Mouse (Mus musculus) right cerebral cortex, adult 2 months (tissue): Measurements from ENCODE around the gene Dffb.

Experiments used
- DNase-seq, 2 experiments: peaks; one replicate each; pipeline ENCODE4 v3.0.0; 2021 to 2022; ENCODE audit warnings: low spot score in 2 of 2

The Dffb gene

DNA sequence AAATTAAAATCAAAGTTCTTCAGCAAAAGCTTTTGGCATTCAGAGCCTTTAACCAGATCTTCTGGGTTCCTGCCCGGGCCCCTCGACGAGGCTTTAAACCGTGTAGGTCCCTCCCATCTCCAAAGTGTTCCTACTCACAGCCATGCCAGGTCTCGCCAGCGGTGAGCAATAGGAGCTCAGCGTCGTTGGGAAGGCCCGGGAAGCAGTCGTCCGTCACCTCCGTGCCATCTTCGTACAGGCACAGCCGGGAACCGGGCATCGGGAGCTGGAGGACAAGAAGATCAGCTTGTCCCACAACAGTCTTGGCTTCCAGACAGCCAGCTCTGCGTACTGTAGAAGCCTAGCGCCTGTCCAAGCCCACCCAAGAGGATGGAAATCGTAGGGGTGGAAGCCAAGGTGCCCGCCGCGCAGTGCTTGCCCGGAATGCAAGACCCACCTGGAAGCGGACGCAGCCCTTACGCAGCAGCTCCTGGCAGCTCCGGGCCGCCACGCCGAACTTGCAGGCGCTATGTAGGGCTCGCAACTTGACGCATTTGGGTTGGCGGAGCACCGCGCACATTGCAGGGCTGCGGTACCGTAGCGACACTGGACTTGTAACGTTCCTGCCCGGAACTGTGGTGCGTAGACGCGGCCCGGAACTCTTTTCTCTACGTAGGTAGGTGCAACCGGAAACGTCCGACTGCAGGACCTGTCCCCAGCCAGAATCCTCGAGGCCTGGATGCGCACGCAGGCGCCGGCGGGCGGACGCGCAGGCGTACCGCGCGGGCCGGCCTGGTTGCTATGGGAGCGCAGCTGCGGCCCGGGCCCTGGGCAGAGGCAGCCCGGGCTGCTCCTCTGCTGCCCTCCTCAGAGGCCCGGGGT lies at the start of gene Dffb, which contains the start of gene Cep104:
TSS of gene Dffb (minus strand) at position 696 of the 861 bp plus-strand sequence.
TSS of gene Cep104 (plus strand) at position 764 of the 861 bp plus-strand sequence.
- peak; percentile 95 to 97 for DNase-seq

DNA sequence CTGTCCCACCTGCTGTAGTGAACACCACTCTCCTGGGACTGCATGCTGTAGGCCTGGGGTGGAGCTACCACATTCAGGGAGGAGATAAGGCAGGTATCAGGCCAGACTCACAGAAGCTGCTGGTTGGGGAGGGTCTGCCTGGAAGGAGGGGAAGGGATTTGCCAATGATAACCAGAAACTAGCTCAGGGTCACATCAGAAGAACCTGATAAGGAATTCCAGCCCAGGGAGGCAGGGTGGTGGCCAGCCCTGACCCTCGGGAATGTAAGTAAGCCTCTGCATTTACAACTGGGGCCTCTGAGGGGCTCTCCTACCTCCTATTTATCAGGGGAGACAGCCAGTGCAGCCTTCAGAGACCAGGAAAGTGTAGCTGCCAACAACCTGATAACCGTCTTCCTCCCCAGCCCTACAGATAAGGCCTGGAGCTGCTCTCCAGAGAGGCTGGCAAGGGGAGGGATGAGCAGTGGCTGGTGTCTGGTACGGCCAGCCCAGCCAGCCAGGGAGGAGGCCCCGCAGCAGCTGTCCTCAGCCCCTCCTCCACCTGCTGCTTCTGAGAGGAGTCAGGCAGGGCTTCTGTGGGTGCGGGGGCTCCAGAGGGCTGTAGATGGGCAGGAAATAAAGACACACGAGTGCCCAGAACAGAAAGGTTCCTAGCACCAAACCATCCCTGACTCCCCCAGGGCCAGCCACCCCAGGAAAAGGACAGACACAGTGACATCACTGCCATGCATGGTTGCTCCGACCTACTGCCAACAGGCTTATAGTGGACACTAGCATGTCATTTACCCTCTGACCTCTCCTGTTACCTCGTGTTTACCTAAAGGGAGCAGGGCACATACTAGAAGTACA lies 49.1 kb upstream of the Dffb start:
- DNase-seq = peak in 1 of 2 experiments; percentile 42

DNA sequence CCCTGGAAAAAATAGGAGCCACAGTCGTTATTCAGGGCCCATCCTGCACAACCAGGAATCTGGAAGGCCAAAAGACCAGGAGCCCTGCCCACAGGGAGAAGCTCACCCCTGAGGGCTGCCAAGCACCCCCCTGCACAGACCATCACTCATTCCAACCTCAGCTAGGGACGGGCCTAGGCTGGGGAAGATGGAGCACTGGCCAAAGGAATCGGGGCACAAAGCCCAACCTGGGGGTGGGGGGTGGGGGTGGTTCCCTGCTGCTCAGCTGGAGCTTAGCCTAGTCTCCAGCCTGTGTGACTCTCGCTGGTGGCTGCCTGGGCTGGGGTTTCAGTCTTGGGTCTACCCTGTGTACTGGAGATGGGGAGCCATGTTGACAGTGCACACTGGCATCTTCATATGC lies 47.9 kb upstream of the Dffb start:
- DNase-seq = no peak

DNA sequence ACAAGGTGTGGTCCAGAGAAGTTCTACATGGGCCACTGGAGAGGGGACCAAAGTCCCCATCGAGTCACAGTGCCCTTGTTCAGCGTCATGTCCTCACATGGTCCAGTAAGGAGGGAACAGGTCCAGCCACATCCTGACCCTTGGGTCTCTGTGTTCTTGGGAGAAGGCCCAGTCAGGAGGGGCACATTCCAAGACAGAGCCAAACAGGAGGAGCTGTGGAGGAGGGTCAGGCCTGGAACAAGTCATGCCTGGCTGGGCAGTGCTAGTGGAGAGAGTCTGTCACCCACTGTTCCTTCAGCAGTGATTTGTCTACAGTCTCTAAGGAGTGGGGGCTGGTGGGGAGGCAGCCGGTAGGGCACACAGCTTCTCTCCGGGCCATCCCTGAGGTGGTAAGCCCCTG lies 47.5 kb upstream of the Dffb start:
- no peak for DNase-seq

DNA sequence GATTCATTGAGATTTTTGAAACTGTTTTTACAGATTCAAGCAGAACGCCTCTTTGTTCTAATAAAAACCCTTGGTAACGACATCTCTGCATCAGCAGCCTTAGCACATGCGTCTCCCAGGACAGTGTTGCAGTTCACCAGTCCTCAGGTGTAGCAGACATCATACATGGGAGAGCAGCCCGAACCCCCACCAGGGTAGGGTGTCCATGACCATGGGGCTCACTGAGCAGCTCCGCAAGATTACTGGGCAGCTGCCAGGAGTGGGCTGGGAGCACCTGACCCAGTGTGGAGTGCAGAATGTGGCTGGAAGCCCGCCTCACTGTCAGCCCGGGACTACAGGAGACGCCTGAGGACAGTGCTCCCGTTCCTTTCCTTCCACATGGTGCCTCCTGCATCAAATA lies 46.5 kb upstream of the Dffb start:
- DNase-seq = no peak

DNA sequence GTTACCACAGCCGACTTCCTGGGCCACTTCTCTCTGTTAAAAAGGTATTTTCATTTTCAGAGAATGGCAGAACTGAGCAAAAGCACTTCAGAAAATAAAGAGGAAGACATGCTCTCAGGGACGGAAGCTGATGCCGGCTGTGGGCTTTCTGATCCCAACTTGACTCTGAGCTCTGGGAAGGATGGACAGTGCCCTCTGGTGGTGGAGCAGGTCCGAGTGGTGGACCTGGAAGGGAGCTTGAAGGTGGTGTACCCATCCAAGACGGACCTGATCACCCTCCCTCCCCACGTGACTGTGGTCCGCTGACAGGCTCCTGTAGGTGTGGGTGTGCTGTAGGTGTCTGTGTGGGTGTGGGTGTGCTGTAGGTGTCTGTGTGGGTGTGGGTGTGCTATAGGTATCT lies 44.6 kb upstream of the Dffb start:
- peak; percentile 49 to 56 for DNase-seq

DNA sequence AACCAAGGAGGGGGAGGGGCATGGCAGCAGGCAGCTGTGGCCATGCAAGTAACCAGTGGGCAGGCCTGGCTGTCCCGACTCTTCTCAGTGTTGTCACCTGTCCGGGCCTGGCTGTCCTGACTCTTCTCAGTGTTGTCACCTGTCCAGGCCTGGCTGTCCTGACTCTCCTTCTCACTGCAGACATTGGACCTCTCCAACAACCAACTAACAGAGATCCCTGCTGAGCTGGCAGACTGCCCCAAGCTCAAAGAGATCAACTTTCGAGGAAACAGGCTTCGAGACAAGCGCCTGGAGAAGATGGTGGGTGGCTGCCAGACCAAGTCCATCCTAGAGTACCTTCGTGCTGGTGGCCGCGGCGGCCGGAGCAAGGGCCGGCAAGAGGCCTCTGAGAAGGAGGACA lies 40.5 kb upstream of the Dffb start:
- no peak for DNase-seq

DNA sequence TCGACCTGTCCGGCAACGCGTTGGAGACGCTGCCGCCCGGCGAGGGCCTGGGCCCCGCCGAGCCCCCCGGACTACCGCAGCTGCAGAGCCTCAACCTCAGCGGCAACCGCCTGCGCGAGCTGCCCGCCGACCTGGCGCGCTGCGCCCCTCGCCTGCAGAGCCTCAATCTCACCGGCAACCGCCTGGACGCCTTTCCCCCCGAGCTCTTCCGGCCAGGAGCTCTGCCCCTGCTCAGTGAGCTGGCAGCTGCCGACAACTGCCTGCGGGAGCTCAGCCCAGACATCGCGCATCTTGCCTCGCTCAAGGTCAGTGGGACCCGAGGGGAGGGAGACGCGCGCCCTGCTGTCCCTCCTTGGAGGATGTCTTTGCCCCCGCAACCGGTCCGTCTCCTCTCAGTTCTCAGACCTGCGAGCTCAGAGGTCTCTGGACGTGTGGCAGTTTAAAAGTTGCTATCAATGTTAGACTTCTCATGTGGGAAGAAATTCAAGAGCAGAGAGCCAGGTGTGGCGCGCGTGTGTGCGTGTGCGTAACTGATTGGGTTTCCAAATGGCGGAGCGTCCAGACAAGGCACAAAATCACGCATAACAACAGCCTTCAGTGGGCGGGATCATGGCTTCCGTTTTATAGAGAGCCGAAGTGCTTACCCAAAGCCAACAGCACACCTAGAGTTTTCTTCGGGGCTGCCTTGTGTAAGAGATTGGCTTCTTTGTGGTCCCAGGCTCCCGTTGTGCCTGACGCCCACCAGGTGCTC lies 37.4 kb upstream of the Dffb start:
- peak in 1 of 2 experiments; percentile 43 for DNase-seq

DNA sequence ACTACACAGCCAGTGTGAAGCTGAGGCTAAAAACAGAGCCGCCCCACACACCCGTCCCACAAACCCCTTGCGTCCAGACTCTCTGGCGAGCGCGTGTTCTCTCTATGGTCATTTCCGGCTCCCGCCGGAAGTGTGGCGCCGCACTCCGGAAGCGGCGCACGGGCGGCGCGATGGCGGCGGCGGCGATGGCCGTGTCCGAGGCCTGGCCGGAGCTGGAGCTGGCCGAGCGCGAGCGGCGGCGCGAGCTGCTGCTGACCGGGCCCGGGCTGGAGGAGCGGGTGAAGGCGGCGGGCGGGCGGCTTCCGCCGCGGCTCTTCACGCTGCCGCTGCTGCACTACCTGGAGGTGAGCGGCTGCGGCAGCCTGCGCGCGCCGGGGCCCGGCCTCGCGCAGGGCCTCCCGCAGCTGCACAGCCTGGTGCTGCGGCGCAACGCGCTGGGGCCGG lies 36.7 kb upstream of the Dffb start, which contains the start of gene Lrrc47:
TSS of gene Lrrc47 (plus strand) at position 86 of the 444 bp plus-strand sequence.
- DNase-seq = peak; percentile 83 to 86

DNA sequence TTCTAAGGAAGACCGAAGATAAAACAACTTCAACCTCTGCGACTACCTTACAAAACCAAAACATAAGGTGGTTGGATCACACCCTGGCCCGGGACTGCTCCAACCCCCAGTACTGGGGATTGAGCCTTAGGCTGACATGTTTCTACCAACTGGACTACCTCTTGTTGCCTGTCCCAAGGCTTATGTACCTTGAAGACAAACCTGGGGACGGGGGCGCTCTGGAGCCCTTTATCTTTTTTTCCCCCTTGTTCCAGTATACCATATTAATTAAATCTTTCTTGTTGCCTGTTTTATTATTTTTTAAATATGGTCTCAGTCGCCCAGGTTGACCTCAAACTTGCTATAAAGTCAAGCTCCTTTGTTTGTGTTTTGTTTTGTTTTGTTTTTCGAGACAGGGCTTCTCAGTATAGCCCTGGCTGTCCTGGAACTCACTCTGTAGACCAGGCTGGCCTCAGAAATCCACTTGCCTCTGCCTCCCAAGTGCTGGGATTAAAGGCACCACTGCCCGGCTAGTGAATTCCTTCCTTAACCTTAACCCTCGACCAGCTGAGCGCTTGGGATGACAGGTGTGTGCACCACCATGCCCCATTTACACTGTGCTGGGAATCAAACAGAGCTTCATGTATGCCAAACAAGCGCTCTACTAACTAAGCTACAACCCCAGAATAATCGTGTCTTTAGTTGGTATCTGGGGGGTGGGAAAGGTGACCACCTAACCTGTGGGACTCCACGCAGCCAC lies 36.1 kb upstream of the Dffb start:
- DNase-seq = no peak

DNA sequence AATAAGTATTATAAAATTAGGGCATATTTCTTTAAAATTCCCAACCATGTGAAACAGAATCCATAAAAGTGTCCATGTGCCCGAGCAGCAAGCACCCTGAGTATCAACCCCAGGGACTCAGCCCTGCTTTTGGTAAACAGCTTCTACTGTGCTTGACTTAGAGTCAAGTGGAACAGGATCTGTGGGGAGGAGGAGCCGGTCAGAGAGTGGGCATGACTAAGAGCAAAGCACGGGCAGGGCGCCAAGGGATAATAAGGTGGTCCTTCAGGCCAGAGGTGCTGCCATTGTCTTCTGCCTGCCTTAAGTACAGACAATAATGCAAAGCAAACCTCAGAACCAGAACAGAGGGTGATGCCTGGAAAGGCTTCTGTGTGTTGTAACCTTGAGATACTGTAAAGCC lies 32.8 kb upstream of the Dffb start:
- DNase-seq = no peak

DNA sequence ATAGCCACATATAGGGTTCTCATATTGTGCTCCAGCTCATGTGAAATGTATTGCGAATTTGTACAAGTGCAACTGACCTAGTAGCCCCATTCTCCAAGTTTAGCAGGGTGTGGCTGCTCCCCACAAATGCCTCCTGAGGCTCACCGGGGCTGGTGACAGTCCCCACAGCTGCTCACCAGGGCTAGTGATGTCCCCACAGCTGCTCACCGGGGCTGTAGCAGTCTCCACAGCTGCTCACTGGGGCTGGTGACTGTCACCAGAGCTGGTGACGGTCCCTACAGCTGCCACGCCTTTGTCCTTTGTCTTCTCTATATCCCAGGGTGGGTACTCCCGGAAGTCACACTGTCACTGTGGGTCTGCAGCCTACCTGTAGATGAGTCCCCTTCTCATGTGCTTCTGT lies 31.3 kb upstream of the Dffb start:
- DNase-seq = no peak

DNA sequence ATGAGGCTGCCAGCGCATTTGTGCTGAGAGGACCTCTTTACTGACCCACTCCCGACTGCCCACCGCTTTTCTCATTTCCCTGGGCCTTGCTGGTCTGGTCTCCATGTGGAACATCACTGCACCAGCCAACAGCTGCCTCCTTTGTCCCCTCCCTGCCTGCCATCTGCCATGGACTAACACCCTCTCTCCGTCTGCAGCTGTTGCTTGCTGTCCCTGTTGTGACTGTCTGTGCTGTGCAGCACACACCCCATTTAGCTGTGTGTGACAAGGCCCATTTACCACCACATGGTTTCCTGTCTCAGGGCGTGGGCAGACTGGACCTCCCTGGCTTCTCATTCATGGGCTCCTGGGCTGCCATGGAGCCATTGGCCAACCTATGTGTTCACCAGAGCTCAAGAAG lies 30.6 kb upstream of the Dffb start:
- no peak for DNase-seq

DNA sequence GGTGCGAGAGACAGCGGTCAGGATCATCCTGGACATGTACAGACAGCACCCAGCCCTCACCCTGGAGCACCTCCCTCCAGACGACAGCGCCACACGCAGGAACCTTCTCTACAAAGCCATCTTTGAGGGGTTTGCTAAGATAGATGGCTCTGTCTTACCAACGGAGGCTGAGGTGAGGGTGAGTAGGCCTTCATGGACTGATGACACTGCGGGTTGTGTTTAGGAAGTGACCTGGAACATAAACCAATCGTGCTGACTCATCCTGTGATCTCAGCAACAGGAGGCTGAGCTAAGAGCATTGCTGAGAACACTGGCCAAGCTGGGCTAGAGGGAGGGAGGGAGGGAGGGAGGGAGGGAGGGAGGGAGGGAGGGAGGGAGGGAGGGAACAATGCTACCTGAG lies 18.6 kb upstream of the Dffb start:
- DNase-seq = no peak

DNA sequence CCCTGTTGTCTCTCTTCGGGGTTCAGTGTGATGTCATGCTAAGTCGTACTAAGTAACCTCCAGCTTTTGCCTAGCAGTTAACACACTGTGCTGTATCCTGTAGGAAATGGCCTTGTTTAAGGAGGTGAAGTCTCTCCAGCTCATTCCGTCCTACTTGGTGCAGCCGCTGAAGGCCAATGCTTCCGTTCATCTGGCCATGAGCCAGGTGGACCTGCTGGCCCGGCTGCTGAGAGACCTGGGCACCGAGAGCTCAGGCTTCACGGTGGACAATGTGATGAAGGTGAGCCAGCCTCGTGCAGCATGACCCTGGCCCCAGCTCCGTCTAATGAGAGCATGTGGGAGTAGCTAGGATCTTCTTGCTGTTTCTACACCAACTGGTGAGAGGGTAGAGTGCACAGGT lies 17.8 kb upstream of the Dffb start:
- no peak for DNase-seq

DNA sequence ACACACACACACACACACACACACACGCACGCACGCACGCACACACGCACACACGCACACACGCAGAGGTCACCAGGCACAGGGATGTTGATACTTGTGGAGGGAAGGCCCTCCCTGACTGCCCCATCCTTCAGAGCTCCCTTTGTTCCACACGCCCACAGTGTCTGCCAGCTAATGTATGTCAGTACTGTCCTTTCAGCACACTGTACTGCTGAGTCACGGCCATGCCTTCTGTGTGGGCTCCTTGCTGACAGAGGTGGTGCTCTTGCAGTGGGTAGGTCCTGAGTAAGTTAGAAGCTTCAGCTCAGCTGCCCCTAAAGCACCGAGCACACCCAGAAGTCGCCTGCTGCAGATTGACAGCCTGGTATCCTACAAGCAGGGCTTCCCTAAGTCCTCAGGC lies 5.5 kb upstream of the Dffb start:
- DNase-seq = peak; percentile 22 to 33

DNA sequence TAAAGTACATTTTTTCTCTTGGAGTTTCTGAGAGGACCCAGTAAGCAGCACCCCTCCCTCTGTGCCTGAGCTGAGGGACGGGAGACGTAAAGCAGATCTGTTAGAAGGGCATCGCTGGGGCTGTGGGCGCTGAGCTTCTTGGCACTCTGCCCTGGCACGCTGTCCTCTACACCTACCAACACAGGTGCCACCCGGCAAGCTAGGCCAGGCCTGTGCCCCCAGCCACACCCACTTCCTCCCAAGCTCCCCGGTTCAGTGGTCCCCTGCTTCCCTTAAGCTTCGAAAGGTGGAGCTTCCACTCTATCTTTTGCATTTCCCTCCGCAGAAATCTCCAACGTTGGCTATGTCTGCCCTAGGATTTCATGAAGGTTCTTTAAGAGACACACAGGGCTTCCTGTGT lies 4.3 kb upstream of the Dffb start:
- no peak for DNase-seq

DNA sequence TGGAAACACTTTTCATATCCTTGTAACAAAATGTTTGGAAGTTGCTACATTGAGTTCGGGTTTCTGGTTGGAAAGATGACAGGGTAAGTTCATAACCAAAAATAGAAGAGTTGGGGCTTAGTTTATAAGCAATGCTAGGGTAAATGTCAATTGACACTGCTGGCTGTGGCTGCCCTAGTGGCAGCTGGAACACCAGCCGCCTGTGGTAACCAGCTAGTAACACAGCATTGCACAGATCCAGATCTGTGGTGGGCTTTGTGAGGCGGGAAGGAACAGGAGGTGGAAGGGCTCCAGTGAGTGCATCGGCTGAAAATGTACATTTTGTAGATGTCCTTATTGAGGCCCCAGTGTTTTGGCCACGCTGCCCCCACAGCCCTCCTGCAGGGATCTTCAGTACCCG lies 842 bp upstream of the Dffb start:
- no peak for DNase-seq

DNA sequence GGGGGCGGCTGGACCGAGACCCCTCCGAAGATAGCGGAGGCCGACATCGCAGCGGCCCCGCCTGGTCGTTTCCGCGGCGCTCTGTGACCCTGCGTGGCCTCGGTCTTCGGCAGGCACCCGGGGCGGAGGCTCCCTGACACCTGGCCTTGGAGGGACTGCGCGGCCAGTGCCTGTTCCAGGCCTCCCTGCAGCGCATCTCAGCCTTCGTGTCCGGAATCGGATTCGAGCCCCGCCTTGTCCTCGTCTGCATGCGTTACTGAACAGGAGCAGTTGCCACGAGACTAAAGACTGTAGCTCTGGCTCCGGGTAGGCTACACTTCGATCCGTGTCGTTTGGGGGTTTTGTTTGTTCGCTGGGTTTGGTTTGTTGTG lies 351 bp upstream of the Dffb start:
- DNase-seq = peak in 1 of 2 experiments; percentile 26

DNA sequence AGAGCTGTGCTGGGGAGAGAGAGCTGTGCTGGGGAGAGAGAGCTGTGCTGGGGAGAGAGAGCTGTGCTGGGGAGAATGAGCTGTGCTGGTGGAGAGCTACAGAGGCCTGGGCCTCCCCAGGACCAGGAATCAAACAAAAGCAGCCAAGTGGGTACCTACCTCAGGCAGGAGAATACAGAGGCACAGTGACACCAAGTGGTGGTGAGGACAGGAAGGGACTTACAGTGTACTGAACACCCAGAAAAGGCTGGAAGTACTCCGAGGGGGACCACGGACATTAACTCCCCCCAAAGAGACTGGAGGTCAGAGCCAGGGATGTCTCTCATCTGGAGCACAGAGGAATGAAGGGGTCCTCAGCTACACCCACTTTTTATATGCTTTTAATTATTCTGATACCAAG lies 6.9 kb downstream of the Dffb start:
- DNase-seq = no peak

DNA sequence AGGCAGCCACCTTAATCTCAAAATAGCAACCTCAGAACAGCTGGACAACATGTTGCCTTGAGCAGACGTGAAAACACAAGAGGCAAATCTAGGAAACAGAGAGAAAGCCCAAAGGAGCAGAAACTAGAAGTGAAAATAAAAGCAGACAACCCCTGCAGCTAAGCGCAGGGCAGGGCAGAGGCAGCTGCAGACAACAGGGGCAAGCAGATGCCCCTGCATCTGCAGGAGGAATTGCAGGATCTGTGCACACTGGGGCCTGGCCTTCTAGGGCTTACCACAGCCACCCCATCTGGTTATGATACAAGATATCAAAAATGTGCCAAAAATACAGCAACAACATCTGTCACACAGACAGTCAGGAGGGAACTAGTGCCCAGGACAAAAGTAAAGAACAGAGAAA lies 7.4 kb downstream of the Dffb start:
- no peak for DNase-seq
